Mouse (Mus musculus): ENCODE measurements around the gene Camk2d. TPM values are rescaled to one million over a fixed set of nuclear protein-coding genes. Genes with fewer than 3 reads are reported as not detected.

Camk2d gene
- total RNA-seq, 2 experiments from 2014 or later: 84.5 to 99.0 TPM

- intact Hi-C loops (cut with DNase I; ENCODE audit: low total_unique reads): no loop called here
- DNase-seq: no peak
Measured at GRCm38 (mm10) chr3:126609310-126609709, 13.2 kb downstream of the Camk2d start.

GRCm38 (mm10) chr3:126609795-126610451 is 13.8 kb downstream of the Camk2d start:
- intact Hi-C loops (cut with DNase I; ENCODE audit: low total_unique reads): no loop called here

GRCm38 (mm10) chr3:126611624-126612023 is 15.5 kb downstream of the Camk2d start:
- intact Hi-C loops (cut with DNase I; ENCODE audit: low total_unique reads): no loop called here
- DNase-seq: no peak

More at GRCm38 (mm10) chr3:126609795-126610451, 13.8 kb downstream of the Camk2d start:
- DNase-seq: no peak

- DNase-seq: no peak
- intact Hi-C loops (cut with DNase I; ENCODE audit: low total_unique reads): no loop called here
Measured at GRCm38 (mm10) chr3:126612748-126613509, 16.8 kb downstream of the Camk2d start.

GRCm38 (mm10) chr3:126613510-126614128 is 17.5 kb downstream of the Camk2d start:
- DNase-seq: no peak
- intact Hi-C loops (cut with DNase I; ENCODE audit: low total_unique reads): no loop called here

GRCm38 (mm10) chr3:126615306-126615705 is 19.2 kb downstream of the Camk2d start:
- no peak for DNase-seq
- intact Hi-C loops (cut with DNase I; ENCODE audit: low total_unique reads): no loop called here

- intact Hi-C loops (cut with DNase I; ENCODE audit: low total_unique reads): no loop called here
- no peak for DNase-seq
Measured at GRCm38 (mm10) chr3:126620152-126620551, 24.1 kb downstream of the Camk2d start.

- intact Hi-C loops (cut with DNase I; ENCODE audit: low total_unique reads): no loop called here
- no peak for DNase-seq
Measured at GRCm38 (mm10) chr3:126622509-126622908, 26.4 kb downstream of the Camk2d start.

- DNase-seq: no peak
- intact Hi-C loops (cut with DNase I; ENCODE audit: low total_unique reads): no loop called here
Measured at GRCm38 (mm10) chr3:126624994-126625763, 29.1 kb downstream of the Camk2d start.

GRCm38 (mm10) chr3:126625764-126626040 is 29.6 kb downstream of the Camk2d start:
- DNase-seq: no peak
- intact Hi-C loops (cut with DNase I; ENCODE audit: low total_unique reads): no loop called here

- no peak for DNase-seq
- intact Hi-C loops (cut with DNase I; ENCODE audit: low total_unique reads): no loop called here
Measured at GRCm38 (mm10) chr3:126627968-126628367, 31.9 kb downstream of the Camk2d start.

- no peak for DNase-seq
- intact Hi-C loops (cut with DNase I; ENCODE audit: low total_unique reads): no loop called here
Measured at GRCm38 (mm10) chr3:126628380-126628779, 32.3 kb downstream of the Camk2d start.

- DNase-seq: no peak
- intact Hi-C loops (cut with DNase I; ENCODE audit: low total_unique reads): no loop called here
Measured at GRCm38 (mm10) chr3:126629040-126629439, 32.9 kb downstream of the Camk2d start.

- intact Hi-C loops (cut with DNase I; ENCODE audit: low total_unique reads): no loop called here
Measured at GRCm38 (mm10) chr3:126630111-126630869, 34.2 kb downstream of the Camk2d start.

GRCm38 (mm10) chr3:126631583-126631982 is 35.5 kb downstream of the Camk2d start:
- intact Hi-C loops (cut with DNase I; ENCODE audit: low total_unique reads): no loop called here
- no peak for DNase-seq

More at GRCm38 (mm10) chr3:126630111-126630869, 34.2 kb downstream of the Camk2d start:
- peak; percentile 25 for DNase-seq

- intact Hi-C loops (cut with DNase I; ENCODE audit: low total_unique reads): no loop called here
Measured at GRCm38 (mm10) chr3:126632580-126632979, 36.5 kb downstream of the Camk2d start.

GRCm38 (mm10) chr3:126634171-126634570 is 38.1 kb downstream of the Camk2d start:
- DNase-seq: no peak
- intact Hi-C loops (cut with DNase I; ENCODE audit: low total_unique reads): no loop called here

More at GRCm38 (mm10) chr3:126632580-126632979, 36.5 kb downstream of the Camk2d start:
- DNase-seq: no peak

GRCm38 (mm10) chr3:126638259-126638658 is 42.2 kb downstream of the Camk2d start:
- DNase-seq: no peak
- intact Hi-C loops (cut with DNase I; ENCODE audit: low total_unique reads): no loop called here

GRCm38 (mm10) chr3:126639098-126639513 is 43.0 kb downstream of the Camk2d start:
- intact Hi-C loops (cut with DNase I; ENCODE audit: low total_unique reads): no loop called here
- no peak for DNase-seq
